Mouse (Mus musculus): ENCODE measurements at regions not wholly inside any gene's neighbourhood (a gene's known extent, or its start where the extent isn't known, plus 50 kb on each side); places are given as distances from the start of the nearest gene placed in this dataset.

- TF ChIP-seq CTCF (IDR thresholded peaks at IDR 0.05; ENCODE audit: low read depth) (no peak), EP300 (optimal IDR thresholded peaks at IDR 0.05) (no peak)
Observed at GRCm38 (mm10) chr6:120614526-120614925, 51.6 kb upstream of the Cecr2 start.

Data from stomach, postnatal 0 days (tissue).